Mouse (Mus musculus): ENCODE measurements around the gene Gse1. TPM values are rescaled to one million over a fixed set of nuclear protein-coding genes. Genes with fewer than 3 reads are reported as not detected.
A peak's percentile ranks its signal among the peaks of the same experiment; 100 is the strongest.

Gene Gse1
- polyA plus RNA-seq, 1 experiment from 2014 or later, result 28.8 TPM

- Histone ChIP-seq H3K4me1 (peaks cover 96% of the 10 kb centered on the region), H3K4me3 (no peak overlapping the region), H3K36me3 (no peaks in the 10 kb centered on the region), H3K9ac (replicated peaks) (no peak overlapping the region), H3K27ac (replicated peaks) (peak overlapping the region; percentile 60), H3K4me2 (replicated peaks) (0 out of 2 replicates have a peak overlapping the region, but pooled peaks have one; percentile 1), H3K9me3 (no peaks in the 10 kb centered on the region), H3K27me3 (peaks cover 29% of the 10 kb centered on the region)
- 39% methylated on average over 11 of the region's 11 CpGs for WGBS
- ATAC-seq (ENCODE audit: low FRiP score, low read depth), result no peak
Measured at GRCm38 (mm10) chr8:120517666-120518410, 289.6 kb downstream of the Gse1 start.

- Histone ChIP-seq H3K27me3 (peaks cover 32% of the 10 kb centered on the region), H3K27ac (replicated peaks) (peak overlapping the region; percentile 60), H3K4me2 (replicated peaks) (no peak overlapping the region), H3K9me3 (no peaks in the 10 kb centered on the region), H3K4me1 (peaks cover 96% of the 10 kb centered on the region), H3K36me3 (no peaks in the 10 kb centered on the region), H3K4me3 (no peak overlapping the region), H3K9ac (replicated peaks) (no peak overlapping the region)
- WGBS, result 62% methylated on average over 14 of the region's 14 CpGs
- no peak for ATAC-seq (ENCODE audit: low FRiP score, low read depth)
Measured at GRCm38 (mm10) chr8:120518736-120519534, 290.7 kb downstream of the Gse1 start.

GRCm38 (mm10) chr8:120520287-120520686, 292.0 kb downstream of the Gse1 start:
- ATAC-seq (ENCODE audit: low FRiP score, low read depth), result 0 out of 2 replicates have a peak, but pooled peaks have one; percentile 1
- Histone ChIP-seq H3K4me2 (replicated peaks) (peak overlapping the region; percentile 39; the same call in 1 of the 2 replicates), H3K9me3 (no peaks in the 10 kb centered on the region), H3K9ac (replicated peaks) (no peak overlapping the region), H3K4me1 (peaks cover 96% of the 10 kb centered on the region), H3K4me3 (no peak overlapping the region), H3K36me3 (no peaks in the 10 kb centered on the region), H3K27me3 (peaks cover 26% of the 10 kb centered on the region), H3K27ac (replicated peaks) (peak overlapping the region; percentile 94)
- 69% methylated on average over 15 of the region's 15 CpGs for WGBS

- Histone ChIP-seq H3K4me3 (no peak overlapping the region), H3K9me3 (no peaks in the 10 kb centered on the region), H3K27ac (replicated peaks) (peak overlapping the region; percentile 94), H3K36me3 (no peaks in the 10 kb centered on the region), H3K27me3 (peaks cover 25% of the 10 kb centered on the region), H3K9ac (replicated peaks) (peak overlapping the region; percentile 38; the same call in 1 of the 2 replicates), H3K4me1 (peaks cover 96% of the 10 kb centered on the region), H3K4me2 (replicated peaks) (peak overlapping the region; percentile 39)
- ATAC-seq (ENCODE audit: low FRiP score, low read depth), result peak; percentile 85
- 13% methylated on average over 19 of the region's 20 CpGs for WGBS
Measured at GRCm38 (mm10) chr8:120520707-120521590, 292.7 kb downstream of the Gse1 start.

- ATAC-seq (ENCODE audit: low FRiP score, low read depth), result no peak
- no peaks in the 10 kb centered on the region for H3K36me3 ChIP-seq
- no peaks in the 10 kb centered on the region for H3K9me3 ChIP-seq
- 42% methylated on average over 7 of the region's 7 CpGs for WGBS
- no peak overlapping the region for H3K4me3 ChIP-seq
- peak overlapping the region; percentile 94 for H3K27ac ChIP-seq (replicated peaks)
- peak overlapping the region; percentile 39 for H3K4me2 ChIP-seq (replicated peaks)
- peaks cover 30% of the 10 kb centered on the region for H3K27me3 ChIP-seq
- H3K4me1 ChIP-seq, result peaks cover 96% of the 10 kb centered on the region
- H3K9ac ChIP-seq (replicated peaks), result peak overlapping the region; percentile 38; the same call in 1 of the 2 replicates
Measured at GRCm38 (mm10) chr8:120521591-120521965, 293.3 kb downstream of the Gse1 start.

- peak overlapping the region; percentile 43; the same call in 1 of the 2 replicates for H3K27ac ChIP-seq (replicated peaks)
- no peak overlapping the region for H3K9ac ChIP-seq (replicated peaks)
- 74% methylated on average over 7 of the region's 7 CpGs for WGBS
- H3K4me1 ChIP-seq, result peaks cover 95% of the 10 kb centered on the region
- H3K27me3 ChIP-seq, result peaks cover 15% of the 10 kb centered on the region
- no peak overlapping the region for H3K4me3 ChIP-seq
- ATAC-seq (ENCODE audit: low FRiP score, low read depth), result no peak
- H3K36me3 ChIP-seq, result no peaks in the 10 kb centered on the region
- no peak overlapping the region for H3K4me2 ChIP-seq (replicated peaks)
- no peaks in the 10 kb centered on the region for H3K9me3 ChIP-seq
Measured at GRCm38 (mm10) chr8:120523641-120524040, 295.4 kb downstream of the Gse1 start.

- peaks cover 93% of the 10 kb centered on the region for H3K4me1 ChIP-seq
- no peak for ATAC-seq (ENCODE audit: low FRiP score, low read depth)
- no peaks in the 10 kb centered on the region for H3K9me3 ChIP-seq
- no peak overlapping the region for H3K4me3 ChIP-seq
- H3K27me3 ChIP-seq, result peaks cover 15% of the 10 kb centered on the region
- no peak overlapping the region for H3K9ac ChIP-seq (replicated peaks)
- H3K36me3 ChIP-seq, result no peaks in the 10 kb centered on the region
- no peak overlapping the region for H3K27ac ChIP-seq (replicated peaks)
- WGBS, result 88% methylated on average over 1 of the region's 1 CpGs
- H3K4me2 ChIP-seq (replicated peaks), result no peak overlapping the region
Measured at GRCm38 (mm10) chr8:120525135-120525534, 296.9 kb downstream of the Gse1 start.

GRCm38 (mm10) chr8:120525832-120526231, 297.6 kb downstream of the Gse1 start:
- no peak overlapping the region for H3K4me3 ChIP-seq
- peaks cover 91% of the 10 kb centered on the region for H3K4me1 ChIP-seq
- H3K27me3 ChIP-seq, result peaks cover 15% of the 10 kb centered on the region
- no peak overlapping the region for H3K4me2 ChIP-seq (replicated peaks)
- 59% methylated on average over 6 of the region's 6 CpGs for WGBS
- H3K9ac ChIP-seq (replicated peaks), result peak overlapping the region; percentile 37
- ATAC-seq (ENCODE audit: low FRiP score, low read depth), result no peak
- no peaks in the 10 kb centered on the region for H3K36me3 ChIP-seq
- H3K9me3 ChIP-seq, result no peaks in the 10 kb centered on the region
- no peak overlapping the region for H3K27ac ChIP-seq (replicated peaks)

- H3K27ac ChIP-seq (replicated peaks), result 0 out of 2 replicates have a peak overlapping the region, but pooled peaks have one; percentile 2
Measured at GRCm38 (mm10) chr8:120526577-120526976, 298.3 kb downstream of the Gse1 start.

GRCm38 (mm10) chr8:120528332-120528731, 300.1 kb downstream of the Gse1 start:
- Histone ChIP-seq H3K4me2 (replicated peaks) (no peak overlapping the region), H3K9me3 (no peaks in the 10 kb centered on the region), H3K36me3 (no peaks in the 10 kb centered on the region), H3K4me1 (peaks cover 95% of the 10 kb centered on the region), H3K27me3 (peaks cover 10% of the 10 kb centered on the region), H3K27ac (replicated peaks) (0 out of 2 replicates have a peak overlapping the region, but pooled peaks have one; percentile 21), H3K4me3 (no peak overlapping the region), H3K9ac (replicated peaks) (no peak overlapping the region)
- WGBS, result 13% methylated on average over 3 of the region's 3 CpGs
- ATAC-seq (ENCODE audit: low FRiP score, low read depth), result no peak

More at GRCm38 (mm10) chr8:120526577-120526976, 298.3 kb downstream of the Gse1 start:
- no peak overlapping the region for H3K4me3 ChIP-seq
- no peaks in the 10 kb centered on the region for H3K36me3 ChIP-seq
- H3K27me3 ChIP-seq, result peaks cover 15% of the 10 kb centered on the region
- H3K9ac ChIP-seq (replicated peaks), result no peak overlapping the region; the same call in 1 of the 2 replicates
- H3K4me2 ChIP-seq (replicated peaks), result no peak overlapping the region
- H3K9me3 ChIP-seq, result no peaks in the 10 kb centered on the region
- 35% methylated on average over 4 of the region's 4 CpGs for WGBS
- ATAC-seq (ENCODE audit: low FRiP score, low read depth), result no peak
- H3K4me1 ChIP-seq, result peaks cover 91% of the 10 kb centered on the region

GRCm38 (mm10) chr8:120529226-120529625, 301.0 kb downstream of the Gse1 start:
- Histone ChIP-seq H3K4me3 (no peak overlapping the region), H3K9me3 (no peaks in the 10 kb centered on the region), H3K27ac (replicated peaks) (no peak overlapping the region), H3K36me3 (no peaks in the 10 kb centered on the region), H3K4me1 (peaks cover 95% of the 10 kb centered on the region), H3K27me3 (peaks cover 16% of the 10 kb centered on the region), H3K4me2 (replicated peaks) (no peak overlapping the region), H3K9ac (replicated peaks) (no peak overlapping the region)
- 57% methylated on average over 7 of the region's 7 CpGs for WGBS
- ATAC-seq (ENCODE audit: low FRiP score, low read depth), result no peak

Data from midbrain, embryonic 12.5 days (tissue).